In the genomic region with DNA sequence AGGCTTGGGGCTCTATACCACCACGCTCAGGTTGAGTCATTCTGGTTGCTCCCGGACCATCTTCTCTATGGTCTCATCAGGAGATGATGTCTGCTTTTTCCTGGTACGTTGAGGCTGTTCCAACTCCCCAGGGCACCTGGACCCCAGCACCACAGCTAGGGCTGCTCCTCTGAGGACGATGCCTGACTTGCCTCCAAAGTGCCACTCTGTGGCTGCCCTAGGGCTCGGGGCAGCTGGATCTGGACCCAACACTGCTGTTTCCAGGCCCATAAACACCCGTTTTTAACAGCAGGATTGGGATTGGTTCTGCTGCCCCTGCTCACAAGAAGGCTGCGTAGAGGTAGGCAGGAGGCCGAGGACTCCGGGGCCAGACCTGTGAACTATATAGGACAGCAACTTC, we compare ENCODE assay signal across 20 mouse cellular contexts. TPM values are rescaled to one million over a fixed set of nuclear protein-coding genes. Genes with fewer than 3 reads are reported as not detected.
A peak's percentile ranks its signal among the peaks of the same experiment; 100 is the strongest.
DNase-seq lines count a peak whose midpoint lies in the region; ATAC-seq and TF ChIP-seq lines count a peak whose summit lies in the region.
"Had no signal": no experiment of that assay in that cellular context is flagged by ENCODE, and none has a peak within 500 bp of the region (broad histone marks: within the 10 kb centered on the region; RNA-seq: fewer than 3 reads in every experiment).

No protein-coding gene starts in this region.

- no peaks in the 10 kb centered on the region for H3K9me3 ChIP-seq in heart, embryonic 10.5 days
- no peaks in the 10 kb centered on the region for H3K9me3 ChIP-seq in lung, embryonic 14.5 days (ENCODE audit: low read depth, low read length)
- no peaks in the 10 kb centered on the region for H3K9me3 ChIP-seq in liver, embryonic 14.5 days (ENCODE audit: control insufficient read depth, low read length)
- H3K9me3 ChIP-seq: G1E had no signal

- intact Hi-C loops in heart, postnatal 14 days (cut with DNase I), result no loop called here

- DNase-seq in adrenal gland, postnatal 14 days, result peak; percentile 3
- no peak for DNase-seq in adrenal gland, adult 8-10 months
- DNase-seq in heart, embryonic 10.5 days (ENCODE audit: low spot score), result no peak
- DNase-seq in heart, postnatal 14 days, result no peak
- DNase-seq in lung, embryonic 14.5 days, result no peak
- DNase-seq in lung, postnatal 10 days, result no peak
- DNase-seq in liver, embryonic 14.5 days (ENCODE audit: low read depth in 3 of 3, low spot score in 3 of 3), result no peak
- no peak for DNase-seq in left cerebral cortex, adult 11 months (ENCODE audit: low spot score)
- DNase-seq: cerebellum, adult 11 months; cerebellum, postnatal 36 days; kidney, adult 18-20 months; kidney, postnatal 14 days; layer of hippocampus, adult 9-11 months; lung, postnatal 14 days; retina, postnatal 1 day; right cerebral cortex, postnatal 4 days had no signal

- H3K27me3 ChIP-seq in heart, embryonic 10.5 days (ENCODE audit: insufficient read depth, poor library complexity, severe bottlenecking), result no peaks in the 10 kb centered on the region
- H3K27me3 ChIP-seq in lung, embryonic 14.5 days (ENCODE audit: insufficient read depth, low read length), result no peaks in the 10 kb centered on the region
- H3K27me3 ChIP-seq in liver, embryonic 14.5 days (ENCODE audit: control insufficient read depth, insufficient read depth, low read length), result no peaks in the 10 kb centered on the region; the same call in 1 of the 2 replicates

- ATAC-seq in lung, embryonic 14.5 days (ENCODE audit: insufficient read depth), result no peak
- ATAC-seq in liver, embryonic 14.5 days (ENCODE audit: insufficient read depth), result no peak; the same call in 1 of the 2 replicates
- ATAC-seq: CD4-positive, CD25-positive, alpha-beta regulatory T cell, adult 4 months had no signal

- H3K9ac ChIP-seq in lung, embryonic 14.5 days, result no peak overlapping the region
- peak overlapping the region; percentile 60 for H3K9ac ChIP-seq in liver, embryonic 14.5 days (replicated peaks)

- no peak for TF ChIP-seq CTCF in lung, embryonic 14.5 days (IDR thresholded peaks at IDR 0.05; ENCODE audit: low read depth)
- TF ChIP-seq CTCF in liver, embryonic 14.5 days (IDR thresholded peaks at IDR 0.05; ENCODE audit: low read depth), result no peak

- no peak for TF ChIP-seq EP300 in liver, embryonic 14.5 days (IDR thresholded peaks at IDR 0.05; ENCODE audit: low read depth)

- H3K4me2 ChIP-seq in lung, embryonic 14.5 days, result peak overlapping the region; percentile 76; the same call in 1 of the 2 replicates
- H3K4me2 ChIP-seq in liver, embryonic 14.5 days (ENCODE audit: low read depth), result peak overlapping the region; percentile 100

- peaks cover 70% of the 10 kb centered on the region for H3K4me1 ChIP-seq in heart, embryonic 10.5 days
- H3K4me1 ChIP-seq in lung, embryonic 14.5 days (ENCODE audit: insufficient read depth), result peaks cover 25% of the 10 kb centered on the region
- H3K4me1 ChIP-seq in liver, embryonic 14.5 days (replicated peaks; ENCODE audit: control insufficient read depth in 2 of 2, insufficient read depth in 2 of 2, low read length in 1 of 2), result peaks cover 68 to 74% of the 10 kb centered on the region in 2 experiments

- H3K36me3 ChIP-seq in heart, embryonic 10.5 days, result no peaks in the 10 kb centered on the region
- H3K36me3 ChIP-seq in lung, embryonic 14.5 days (ENCODE audit: insufficient read depth), result no peaks in the 10 kb centered on the region
- no peaks in the 10 kb centered on the region for H3K36me3 ChIP-seq in liver, embryonic 14.5 days (replicated peaks; ENCODE audit: control insufficient read depth, insufficient read depth, low read depth)
- H3K36me3 ChIP-seq: G1E had no signal

- 78% methylated on average over 9 of the region's 9 CpGs for WGBS in heart, embryonic 10.5 days
- 91% methylated on average over 9 of the region's 9 CpGs for WGBS in lung, embryonic 14.5 days
- 64% methylated on average over 9 of the region's 9 CpGs for WGBS in liver, embryonic 14.5 days (ENCODE audit: insufficient replicate concordance)

- no peak overlapping the region for H3K4me3 ChIP-seq in heart, embryonic 10.5 days
- no peak overlapping the region for H3K4me3 ChIP-seq in lung, embryonic 14.5 days (ENCODE audit: low read depth, low read length)
- H3K4me3 ChIP-seq in liver, embryonic 14.5 days (ENCODE audit: insufficient read depth in 1 of 2, low read depth in 2 of 2, low read length in 2 of 2), result peak overlapping the region; percentile 13 to 74; a peak in 3 of 4 replicates
- H3K4me3 ChIP-seq: myocyte had no signal

- H3K27ac ChIP-seq in heart, embryonic 10.5 days, result peak overlapping the region; percentile 98
- no peak overlapping the region for H3K27ac ChIP-seq in lung, embryonic 14.5 days (ENCODE audit: low read depth)
- H3K27ac ChIP-seq in liver, embryonic 14.5 days, result peak overlapping the region; percentile 78

RNA-seq across cellular contexts. Expression of a gene that starts 45.2 kb away (rescaled TPM):
- 1,064 and 1,109 TPM in 2 replicates for total RNA-seq in adrenal gland, postnatal 14 days (2021)
- total RNA-seq in adrenal gland, adult 8-10 months (2022), result 1,000 to 10,000 TPM; 1,100 to 1,474 (median 1,219) TPM
- 1,513 and 2,033 TPM in 2 replicates for polyA plus RNA-seq in heart, embryonic 10.5 days (2016; fragmentation: Nextera tagmentation; extraction: Ambion mirVana)
- total RNA-seq in heart, postnatal 14 days (2021), result 100 to 1,000 TPM; 451 to 520 TPM
- 2,614 and 2,926 TPM in 2 replicates for polyA plus RNA-seq in lung, embryonic 14.5 days (2014; fragmentation: Nextera tagmentation; extraction: Ambion mirVana)
- 256 and 265 TPM in 2 replicates for polyA plus RNA-seq in liver, embryonic 14.5 days (2012; rRNA removed)
- polyA plus RNA-seq in liver, embryonic 14.5 days (2014; fragmentation: Nextera tagmentation; extraction: Ambion mirVana), result 451 and 544 TPM in 2 replicates

RNA-seq across cellular contexts. Expression of a gene that starts 58.2 kb away (rescaled TPM):
- total RNA-seq in adrenal gland, postnatal 14 days (2021), result 0.37 and 0.71 TPM in 2 replicates
- total RNA-seq in adrenal gland, adult 8-10 months (2022), result 1 to 10 TPM in 1 of 4 experiments, under 1 TPM in 2, not detected in 1; 0.16 to 1.2 (median 0.42) TPM
- 0.25 and 0.49 TPM in 2 replicates for polyA plus RNA-seq in heart, embryonic 10.5 days (2016; fragmentation: Nextera tagmentation; extraction: Ambion mirVana)
- total RNA-seq in heart, postnatal 14 days (2021), result not detected
- polyA plus RNA-seq in lung, embryonic 14.5 days (2014; fragmentation: Nextera tagmentation; extraction: Ambion mirVana), result 0.23 and 0.57 TPM in 2 replicates
- not detected in 2 replicates for polyA plus RNA-seq in liver, embryonic 14.5 days (2012; rRNA removed)
- polyA plus RNA-seq in liver, embryonic 14.5 days (2014; fragmentation: Nextera tagmentation; extraction: Ambion mirVana), result not detected in 2 replicates
- total RNA-seq: megakaryocyte-erythroid progenitor cell, adult 5-6 weeks had no signal
- polyA plus RNA-seq: G1E had no signal

Comparison
In these comparisons a context has a peak if more than half of its experiments do, and no peak if none do; other contexts are left out.
1. H3K4me3 ChIP-seq: peak in liver, embryonic 14.5 days (2 of 2); none in heart, embryonic 10.5 days (single experiment) and lung, embryonic 14.5 days (single experiment).